Mouse (Mus musculus): ENCODE measurements around the gene Slc25a23.

DNA sequence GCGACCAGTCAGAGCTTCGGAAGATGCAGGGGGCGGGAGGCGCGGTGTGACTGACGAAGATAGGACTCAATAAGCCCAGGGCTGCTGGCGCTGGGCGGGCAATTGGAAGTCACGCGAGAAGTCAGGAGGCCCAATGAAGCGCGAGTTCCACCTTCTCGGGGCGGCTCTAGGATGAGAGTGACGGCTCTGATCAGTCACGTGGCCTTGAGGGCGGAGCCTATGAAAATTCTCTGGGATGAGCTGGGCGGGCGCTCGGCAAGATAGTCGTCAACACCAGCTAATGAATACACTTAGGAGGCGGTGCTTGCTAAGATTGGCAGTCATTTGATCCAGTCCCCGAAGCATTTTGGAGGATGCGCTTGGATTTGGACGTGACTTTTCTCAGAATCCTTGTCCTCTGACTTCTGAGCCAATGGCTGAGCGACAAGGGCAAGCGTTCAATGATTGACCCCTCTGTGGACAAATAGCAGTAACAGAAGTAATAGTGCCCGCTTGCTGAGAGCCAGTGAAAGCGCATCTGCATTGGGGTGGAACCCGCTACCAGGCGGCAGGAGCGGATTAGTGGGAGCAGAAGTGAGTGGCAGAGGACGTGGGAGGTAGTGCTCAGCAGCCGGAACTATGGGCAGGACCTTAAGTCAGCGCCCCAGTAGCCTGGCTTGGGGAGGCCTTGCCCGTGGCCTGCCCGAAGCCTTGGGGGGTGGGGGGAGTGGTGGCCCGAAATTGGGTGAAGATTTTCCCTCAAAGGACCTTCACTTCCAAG lies 27.8 kb downstream of the Slc25a23 start:
- TF ChIP-seq CTCF (IDR thresholded peaks at IDR 0.05; ENCODE audit: low read depth, low read length), result no peak
- no peak for TF ChIP-seq GATA1 (IDR thresholded peaks at IDR 0.05; ENCODE audit: borderline replicate concordance, low read length)
- TF ChIP-seq POLR2AphosphoS5 (IDR thresholded peaks at IDR 0.05; ENCODE audit: insufficient replicate concordance, low read depth, low read length), result no peak
- TF ChIP-seq TAL1 (conservative IDR thresholded peaks at IDR 0.05; ENCODE audit: low read depth, low read length), result no peak
